Mouse (Mus musculus) kidney, postnatal 25 days (tissue): ENCODE results near the gene C130050O18Rik.

Experiments
- DNase-seq, 2 experiments: peaks; one replicate each; pipeline ENCODE4 v3.0.0; 2021; ENCODE audit warnings: mixed read lengths in 2 of 2

Gene C130050O18Rik

DNA sequence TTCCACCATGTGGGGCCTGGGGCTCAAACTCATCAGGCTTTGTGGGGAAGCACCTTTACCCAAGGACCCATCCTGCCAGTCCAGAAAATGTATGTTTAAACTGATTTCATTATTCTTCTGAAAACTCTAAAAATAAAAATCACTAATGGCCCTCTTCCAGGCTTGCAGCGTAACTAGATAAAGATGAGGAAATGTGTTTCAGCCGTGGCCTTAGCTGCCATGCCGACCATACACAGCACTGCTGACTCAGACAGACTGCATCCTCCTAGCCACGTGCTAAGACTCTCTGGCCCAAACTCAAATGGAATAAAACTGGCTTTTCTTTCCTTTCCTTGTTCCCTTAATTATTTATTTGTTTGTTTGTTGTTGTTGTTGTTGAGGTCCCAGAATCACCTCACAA lies 59.8 kb downstream of the C130050O18Rik start:
- no peak for DNase-seq
